Mouse (Mus musculus) liver, embryonic 16.5 days (tissue): Measurements from ENCODE around the gene Pgam1. TPM values are rescaled to one million over a fixed set of nuclear protein-coding genes. Genes with fewer than 3 reads are reported as not detected.

ENCODE experiments used
- ATAC-seq: fragments of 200-750 bp; cut with Nextera tagmentation; 2 replicates; pipeline ENCODE4 v1.8.0; 2017; ENCODE audit warnings: low read depth, mild to moderate bottlenecking, moderate number of reproducible peaks, moderate library complexity
- H3K27ac ChIP-seq: fragments of 300-500 bp; sonication (generic); 2 replicates; pipeline ENCODE4 v1.5.1; 2014; ENCODE audit warnings: mild to moderate bottlenecking, low read length
- H3K27me3 ChIP-seq: fragments of 300-500 bp; sonication (generic); 2 replicates; pipeline ENCODE4 v1.6.1; 2014; ENCODE audit warnings: low read depth, low read length, mixed read lengths; ENCODE audit not compliant: control insufficient read depth, insufficient read depth
- H3K36me3 ChIP-seq: fragments of 300-500 bp; sonication (generic); 2 replicates; pipeline ENCODE4 v1.6.1; 2014; ENCODE audit warnings: mild to moderate bottlenecking; ENCODE audit not compliant: control insufficient read depth, insufficient read depth
- H3K4me1 ChIP-seq: fragments of 300-500 bp; sonication (generic); 2 replicates; pipeline ENCODE4 v1.6.1; 2014; ENCODE audit warnings: low read depth, low read length, mixed read lengths; ENCODE audit not compliant: control insufficient read depth
- H3K4me2 ChIP-seq: fragments of 300-500 bp; sonication (generic); 2 replicates; pipeline ENCODE4 v1.6.1; 2014; ENCODE audit warnings: low read depth, low read length, mixed read lengths
- H3K4me3 ChIP-seq: fragments of 300-500 bp; sonication (generic); 2 replicates; pipeline ENCODE4 v1.5.1; 2014; ENCODE audit warnings: low read depth, mild to moderate bottlenecking, low read length
- H3K9ac ChIP-seq: fragments of 300-500 bp; sonication (generic); 2 replicates; pipeline ENCODE4 v1.6.1; 2014; ENCODE audit warnings: low read depth, low read length
- H3K9me3 ChIP-seq: fragments of 300-500 bp; sonication (generic); replicated peaks from 2 replicates; pipeline ENCODE4 v1.6.1; 2016; ENCODE audit warnings: low read length; ENCODE audit not compliant: control insufficient read depth
- WGBS: fragments of 180-500 bp; shearing (Covaris S2); extraction: QIAGEN DNeasy Blood & Tissue Kit; methylation state at CpG from one replicate; pipeline ENCODE4 v1.1.7; 2014; ENCODE audit not compliant: insufficient replicate concordance; 5-methylcytosine and 5-hydroxymethylcytosine counted together
- polyA plus RNA-seq: library from polyadenylated mRNA; unstranded; fragments of >200 nt; fragmentation: Nextera tagmentation; extraction: Ambion mirVana; gene quantifications from 2 replicates; pipeline ENCODE4 v1.2.1, GENCODE M21; 2015

Gene Pgam1
- polyA plus RNA-seq, 1 experiment from 2014 or later: 408 TPM

- 20% methylated on average over 7 of the region's 7 CpGs for WGBS
- no peak overlapping the region for H3K27ac ChIP-seq
Observed at GRCm38 (mm10) chr19:41894959-41895358, 16.8 kb upstream of the Pgam1 start.

GRCm38 (mm10) chr19:41895460-41896318, 16.0 kb upstream of the Pgam1 start, which contains the start of gene Rrp12:
Rrp12 (minus strand) TSS chr19:41896173.
- H3K4me1 ChIP-seq: peaks cover 24% of the 10 kb centered on the region
- peak within 1 kb of the TSS; percentile 68 for H3K9ac ChIP-seq
- peak within 1 kb of the TSS; percentile 93 for H3K4me2 ChIP-seq
- WGBS: under 1% methylated on average over 46 of the region's 46 CpGs
- H3K36me3 ChIP-seq: no peaks in the 10 kb centered on the region
- no peaks in the 10 kb centered on the region for H3K9me3 ChIP-seq
- ATAC-seq: peak; percentile 90
- H3K4me3 ChIP-seq: peak within 1 kb of the TSS; percentile 89
- no peaks in the 10 kb centered on the region for H3K27me3 ChIP-seq
- H3K27ac ChIP-seq: peak within 1 kb of the TSS; percentile 31

More at GRCm38 (mm10) chr19:41894959-41895358, 16.8 kb upstream of the Pgam1 start:
- no peaks in the 10 kb centered on the region for H3K27me3 ChIP-seq
- peak overlapping the region; percentile 89 for H3K4me3 ChIP-seq
- peak overlapping the region; percentile 68 for H3K9ac ChIP-seq
- peaks cover 20% of the 10 kb centered on the region for H3K4me1 ChIP-seq
- ATAC-seq: no peak
- peak overlapping the region; percentile 93 for H3K4me2 ChIP-seq
- peaks cover under 1% of the 10 kb centered on the region for H3K36me3 ChIP-seq
- H3K9me3 ChIP-seq: no peaks in the 10 kb centered on the region

GRCm38 (mm10) chr19:41896319-41896711, 15.4 kb upstream of the Pgam1 start:
- Histone ChIP-seq H3K4me1 (peaks cover 27% of the 10 kb centered on the region), H3K4me2 (peak overlapping the region; percentile 93), H3K27me3 (no peaks in the 10 kb centered on the region), H3K4me3 (peak overlapping the region; percentile 89), H3K9me3 (no peaks in the 10 kb centered on the region), H3K9ac (peak overlapping the region; percentile 68), H3K36me3 (no peaks in the 10 kb centered on the region), H3K27ac (no peak overlapping the region)
- 20% methylated on average over 18 of the region's 18 CpGs for WGBS
- ATAC-seq: no peak

GRCm38 (mm10) chr19:41898860-41899259, 12.9 kb upstream of the Pgam1 start:
- Histone ChIP-seq H3K36me3 (no peaks in the 10 kb centered on the region), H3K27me3 (no peaks in the 10 kb centered on the region), H3K9ac (no peak overlapping the region), H3K27ac (no peak overlapping the region), H3K4me2 (no peak overlapping the region), H3K4me1 (peaks cover 33% of the 10 kb centered on the region), H3K9me3 (no peaks in the 10 kb centered on the region), H3K4me3 (no peak overlapping the region)
- no peak for ATAC-seq
- 40% methylated on average over 4 of the region's 4 CpGs for WGBS

- Histone ChIP-seq H3K4me2 (no peak overlapping the region), H3K27ac (peak overlapping the region; percentile 56), H3K9ac (no peak overlapping the region), H3K9me3 (no peaks in the 10 kb centered on the region), H3K4me3 (no peak overlapping the region), H3K4me1 (peaks cover 27% of the 10 kb centered on the region), H3K36me3 (no peaks in the 10 kb centered on the region), H3K27me3 (no peaks in the 10 kb centered on the region)
- WGBS: 28% methylated on average over 8 of the region's 8 CpGs
- peak; percentile 20; the same call in 1 of the 2 replicates for ATAC-seq
Observed at GRCm38 (mm10) chr19:41900495-41901090, 11.1 kb upstream of the Pgam1 start.

- H3K4me3 ChIP-seq: no peak overlapping the region
- no peak overlapping the region for H3K4me2 ChIP-seq
- ATAC-seq: no peak
- no peaks in the 10 kb centered on the region for H3K36me3 ChIP-seq
- H3K9me3 ChIP-seq: no peaks in the 10 kb centered on the region
- peak overlapping the region; percentile 41; the same call in 1 of the 2 replicates for H3K27ac ChIP-seq
- 56% methylated on average over 2 of the region's 2 CpGs for WGBS
- no peaks in the 10 kb centered on the region for H3K27me3 ChIP-seq
- peaks cover 34% of the 10 kb centered on the region for H3K4me1 ChIP-seq
- H3K9ac ChIP-seq: no peak overlapping the region
Observed at GRCm38 (mm10) chr19:41901696-41902095, 10.0 kb upstream of the Pgam1 start.

GRCm38 (mm10) chr19:41902848-41903593, 8.7 kb upstream of the Pgam1 start:
- Histone ChIP-seq H3K4me2 (no peak overlapping the region), H3K27me3 (no peaks in the 10 kb centered on the region), H3K27ac (peak overlapping the region; percentile 10; the same call in 1 of the 2 replicates), H3K9me3 (no peaks in the 10 kb centered on the region), H3K4me1 (peaks cover 46% of the 10 kb centered on the region), H3K36me3 (no peaks in the 10 kb centered on the region), H3K9ac (no peak overlapping the region), H3K4me3 (no peak overlapping the region)
- ATAC-seq: no peak
- 23% methylated on average over 10 of the region's 10 CpGs for WGBS

GRCm38 (mm10) chr19:41905246-41905645, 6.5 kb upstream of the Pgam1 start:
- WGBS: 84% methylated on average over 2 of the region's 2 CpGs
- Histone ChIP-seq H3K4me3 (no peak overlapping the region), H3K4me2 (no peak overlapping the region), H3K27ac (peak overlapping the region; percentile 93), H3K9me3 (no peaks in the 10 kb centered on the region), H3K36me3 (no peaks in the 10 kb centered on the region), H3K4me1 (peaks cover 44% of the 10 kb centered on the region), H3K9ac (no peak overlapping the region), H3K27me3 (no peaks in the 10 kb centered on the region)
- no peak for ATAC-seq
